Mouse (Mus musculus): ENCODE results near the gene Ptprd.

Gene Ptprd

GRCm38 (mm10) chr4:76319874-76320273 is 1891.9 kb downstream of the Ptprd start:
- DNase-seq (ENCODE audit: low spot score in 2 of 2) = no peak

- no peak for DNase-seq (ENCODE audit: low spot score in 2 of 2)
Measured at GRCm38 (mm10) chr4:76315977-76316376, 1895.8 kb downstream of the Ptprd start.

GRCm38 (mm10) chr4:76313749-76314148 is 1898.0 kb downstream of the Ptprd start:
- DNase-seq (ENCODE audit: low spot score in 2 of 2) = no peak

- DNase-seq (ENCODE audit: low spot score in 2 of 2) = no peak
Measured at GRCm38 (mm10) chr4:76312593-76312992, 1899.2 kb downstream of the Ptprd start.

- no peak for DNase-seq (ENCODE audit: low spot score in 2 of 2)
Measured at GRCm38 (mm10) chr4:76305987-76306386, 1905.8 kb downstream of the Ptprd start.

- no peak for DNase-seq (ENCODE audit: low spot score in 2 of 2)
Measured at GRCm38 (mm10) chr4:76297375-76297774, 1914.4 kb downstream of the Ptprd start.

GRCm38 (mm10) chr4:76292733-76293357 is 1918.9 kb downstream of the Ptprd start:
- no peak for DNase-seq (ENCODE audit: low spot score in 2 of 2)

GRCm38 (mm10) chr4:76290484-76290818 is 1921.3 kb downstream of the Ptprd start:
- no peak for DNase-seq (ENCODE audit: low spot score in 2 of 2)

GRCm38 (mm10) chr4:76289612-76290483 is 1921.9 kb downstream of the Ptprd start:
- DNase-seq (ENCODE audit: low spot score in 2 of 2) = no peak

GRCm38 (mm10) chr4:76286016-76286415 is 1925.7 kb downstream of the Ptprd start:
- no peak for DNase-seq (ENCODE audit: low spot score in 2 of 2)

GRCm38 (mm10) chr4:76282886-76283285 is 1928.9 kb downstream of the Ptprd start:
- no peak for DNase-seq (ENCODE audit: low spot score in 2 of 2)

- DNase-seq (ENCODE audit: low spot score in 2 of 2) = no peak
Measured at GRCm38 (mm10) chr4:76262727-76263126, 1949.0 kb downstream of the Ptprd start.

- no peak for DNase-seq (ENCODE audit: low spot score in 2 of 2)
Measured at GRCm38 (mm10) chr4:76260686-76261085, 1951.1 kb downstream of the Ptprd start.

GRCm38 (mm10) chr4:76260286-76260685 is 1951.5 kb downstream of the Ptprd start:
- DNase-seq (ENCODE audit: low spot score in 2 of 2) = no peak

GRCm38 (mm10) chr4:76259636-76260035 is 1952.1 kb downstream of the Ptprd start:
- no peak for DNase-seq (ENCODE audit: low spot score in 2 of 2)

GRCm38 (mm10) chr4:76244371-76244770 is 1967.4 kb downstream of the Ptprd start:
- no peak for DNase-seq (ENCODE audit: low spot score in 2 of 2)

- no peak for DNase-seq (ENCODE audit: low spot score in 2 of 2)
Measured at GRCm38 (mm10) chr4:76241542-76241941, 1970.2 kb downstream of the Ptprd start.

- no peak for DNase-seq (ENCODE audit: low spot score in 2 of 2)
Measured at GRCm38 (mm10) chr4:76241140-76241539, 1970.6 kb downstream of the Ptprd start.

GRCm38 (mm10) chr4:76239063-76239462 is 1972.7 kb downstream of the Ptprd start:
- DNase-seq (ENCODE audit: low spot score in 2 of 2) = no peak

GRCm38 (mm10) chr4:76238577-76238976 is 1973.2 kb downstream of the Ptprd start:
- DNase-seq (ENCODE audit: low spot score in 2 of 2) = no peak

GRCm38 (mm10) chr4:76237827-76238226 is 1973.9 kb downstream of the Ptprd start:
- no peak for DNase-seq (ENCODE audit: low spot score in 2 of 2)

GRCm38 (mm10) chr4:76223720-76224119 is 1988.0 kb downstream of the Ptprd start:
- no peak for DNase-seq (ENCODE audit: low spot score in 2 of 2)

GRCm38 (mm10) chr4:76222520-76222919 is 1989.2 kb downstream of the Ptprd start:
- DNase-seq (ENCODE audit: low spot score in 2 of 2) = no peak

All from spleen, postnatal 10 days (tissue).